Mouse (Mus musculus): Measurements from ENCODE around the gene Pgm2l1. TPM values are rescaled to one million over a fixed set of nuclear protein-coding genes. Genes with fewer than 3 reads are reported as not detected.

Pgm2l1 gene
- polyA plus RNA-seq, 1 experiment from 2014 or later = 2.6 TPM

DNA sequence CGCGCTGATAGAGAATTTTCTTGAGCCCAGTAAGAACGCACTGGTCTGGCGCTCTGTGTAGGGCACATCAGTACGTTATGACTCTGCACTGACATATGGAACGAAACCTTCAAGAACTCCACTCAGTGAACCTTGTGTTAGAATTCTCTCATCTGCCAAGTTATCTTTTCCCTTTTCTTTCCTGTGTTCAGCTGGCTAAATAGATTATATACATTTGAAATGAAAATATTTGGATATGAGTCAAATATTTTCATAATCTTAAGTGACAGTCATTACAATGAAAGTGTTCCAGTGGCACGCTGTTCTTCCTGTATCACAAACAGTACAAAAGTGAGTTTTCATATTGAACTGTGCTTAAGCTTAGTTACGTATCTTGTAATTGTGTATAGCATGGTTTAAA lies 45.2 kb downstream of the Pgm2l1 start:
- 92% methylated on average over 8 of the region's 8 CpGs for WGBS (ENCODE audit: insufficient replicate concordance)

DNA sequence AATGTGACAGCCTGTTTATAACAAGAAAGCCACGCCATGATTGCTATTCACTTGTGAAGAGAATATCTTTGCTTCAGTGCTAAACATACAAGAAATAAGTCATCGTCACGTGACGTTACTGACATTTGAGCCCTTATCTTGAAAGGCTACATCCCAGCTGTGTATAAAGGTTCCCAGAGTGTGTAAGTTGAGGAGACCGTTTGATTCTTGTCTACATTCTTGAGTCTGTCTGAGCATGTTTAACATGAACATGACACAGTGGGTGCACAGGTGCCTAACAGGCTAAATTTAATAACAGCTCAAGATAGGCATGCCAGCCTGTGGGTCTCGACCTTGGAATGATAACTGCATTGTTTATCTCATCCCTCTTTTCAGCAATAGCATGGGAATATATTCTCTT lies 47.3 kb downstream of the Pgm2l1 start:
- no peak overlapping the region for H3K4me3 ChIP-seq (ENCODE audit: low read depth, low read length)
- no peak overlapping the region for H3K4me2 ChIP-seq
- 60% methylated on average over 6 of the region's 6 CpGs for WGBS (ENCODE audit: insufficient replicate concordance)
- H3K9me3 ChIP-seq (replicated peaks; ENCODE audit: control insufficient read depth, low read length) = no peaks in the 10 kb centered on the region
- no peaks in the 10 kb centered on the region for H3K27me3 ChIP-seq (ENCODE audit: control insufficient read depth, insufficient read depth, low read length)
- H3K4me1 ChIP-seq (ENCODE audit: control insufficient read depth, insufficient read depth, low read length) = no peaks in the 10 kb centered on the region
- H3K36me3 ChIP-seq (ENCODE audit: control insufficient read depth, insufficient read depth, low read length) = no peaks in the 10 kb centered on the region
- no peak for ATAC-seq (replicated peaks; ENCODE audit: insufficient number of reproducible peaks, low FRiP score, low TSS enrichment)
- H3K9ac ChIP-seq (ENCODE audit: low read depth, low read length) = no peak overlapping the region
- no peak overlapping the region for H3K27ac ChIP-seq (ENCODE audit: low read depth, low read length)

More for the DNA sequence above, 45.2 kb downstream of the Pgm2l1 start:
- Histone ChIP-seq H3K4me3 (ENCODE audit: low read depth, low read length) (no peak overlapping the region), H3K36me3 (ENCODE audit: control insufficient read depth, insufficient read depth, low read length) (no peaks in the 10 kb centered on the region), H3K4me1 (ENCODE audit: control insufficient read depth, insufficient read depth, low read length) (no peaks in the 10 kb centered on the region), H3K27me3 (ENCODE audit: control insufficient read depth, insufficient read depth, low read length) (no peaks in the 10 kb centered on the region), H3K9ac (ENCODE audit: low read depth, low read length) (no peak overlapping the region), H3K4me2 (no peak overlapping the region), H3K9me3 (replicated peaks; ENCODE audit: control insufficient read depth, low read length) (no peaks in the 10 kb centered on the region), H3K27ac (ENCODE audit: low read depth, low read length) (no peak overlapping the region)
- no peak for ATAC-seq (replicated peaks; ENCODE audit: insufficient number of reproducible peaks, low FRiP score, low TSS enrichment)

DNA sequence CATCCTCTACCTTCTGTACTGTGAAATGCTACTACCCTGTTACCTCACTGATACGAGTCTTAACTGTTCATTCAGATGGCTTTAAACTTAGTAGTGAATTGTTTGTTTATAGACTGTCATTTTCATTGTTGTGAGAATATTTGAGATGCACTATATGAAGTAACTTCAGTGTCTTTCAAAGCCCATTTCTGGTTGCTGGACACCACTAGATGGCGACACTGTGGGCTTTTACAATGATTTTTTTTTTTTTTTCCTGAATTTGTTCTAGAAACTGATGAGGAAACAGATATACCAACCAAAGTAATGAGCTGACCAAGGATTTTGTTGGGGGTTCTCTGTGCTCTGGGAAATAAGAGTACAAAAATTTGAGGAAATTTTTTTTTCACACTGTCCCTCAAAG lies 49.2 kb downstream of the Pgm2l1 start:
- H3K9ac ChIP-seq (ENCODE audit: low read depth, low read length) = no peak overlapping the region
- no peaks in the 10 kb centered on the region for H3K27me3 ChIP-seq (ENCODE audit: control insufficient read depth, insufficient read depth, low read length)
- no peaks in the 10 kb centered on the region for H3K4me1 ChIP-seq (ENCODE audit: control insufficient read depth, insufficient read depth, low read length)
- no peak for ATAC-seq (replicated peaks; ENCODE audit: insufficient number of reproducible peaks, low FRiP score, low TSS enrichment)
- no peak overlapping the region for H3K27ac ChIP-seq (ENCODE audit: low read depth, low read length)
- WGBS (ENCODE audit: insufficient replicate concordance) = 41% methylated on average over 2 of the region's 2 CpGs
- H3K36me3 ChIP-seq (ENCODE audit: control insufficient read depth, insufficient read depth, low read length) = no peaks in the 10 kb centered on the region
- H3K4me3 ChIP-seq (ENCODE audit: low read depth, low read length) = no peak overlapping the region
- H3K4me2 ChIP-seq = no peak overlapping the region
- H3K9me3 ChIP-seq (replicated peaks; ENCODE audit: control insufficient read depth, low read length) = no peaks in the 10 kb centered on the region

DNA sequence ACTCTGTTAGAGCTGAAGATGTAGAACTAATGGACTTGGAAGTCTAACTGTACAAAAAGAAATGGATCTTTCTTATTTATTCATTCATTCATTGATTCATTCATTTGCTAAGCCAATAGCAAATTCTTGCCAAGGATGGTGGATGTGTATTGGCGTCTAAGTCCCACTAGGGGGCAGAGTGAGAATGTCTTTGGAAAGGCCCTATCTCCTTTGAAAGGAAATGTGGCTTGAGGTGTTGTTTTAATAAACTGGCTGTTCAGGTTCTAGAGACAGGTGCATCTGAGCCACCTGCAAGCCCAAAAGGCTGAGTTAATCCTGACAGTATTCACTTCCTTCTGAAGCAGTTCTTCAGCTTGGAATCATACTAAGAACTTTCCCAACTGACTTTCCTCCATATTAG lies 52.6 kb downstream of the Pgm2l1 start:
- Histone ChIP-seq H3K9ac (ENCODE audit: low read depth, low read length) (no peak overlapping the region), H3K27me3 (ENCODE audit: control insufficient read depth, insufficient read depth, low read length) (peaks cover 5% of the 10 kb centered on the region), H3K4me1 (ENCODE audit: control insufficient read depth, insufficient read depth, low read length) (no peaks in the 10 kb centered on the region), H3K4me3 (ENCODE audit: low read depth, low read length) (no peak overlapping the region), H3K27ac (ENCODE audit: low read depth, low read length) (no peak overlapping the region), H3K36me3 (ENCODE audit: control insufficient read depth, insufficient read depth, low read length) (no peaks in the 10 kb centered on the region), H3K9me3 (replicated peaks; ENCODE audit: control insufficient read depth, low read length) (no peaks in the 10 kb centered on the region), H3K4me2 (no peak overlapping the region)
- WGBS (ENCODE audit: insufficient replicate concordance) = 2% methylated on average over 1 of the region's 1 CpGs
- no peak for ATAC-seq (replicated peaks; ENCODE audit: insufficient number of reproducible peaks, low FRiP score, low TSS enrichment)

DNA sequence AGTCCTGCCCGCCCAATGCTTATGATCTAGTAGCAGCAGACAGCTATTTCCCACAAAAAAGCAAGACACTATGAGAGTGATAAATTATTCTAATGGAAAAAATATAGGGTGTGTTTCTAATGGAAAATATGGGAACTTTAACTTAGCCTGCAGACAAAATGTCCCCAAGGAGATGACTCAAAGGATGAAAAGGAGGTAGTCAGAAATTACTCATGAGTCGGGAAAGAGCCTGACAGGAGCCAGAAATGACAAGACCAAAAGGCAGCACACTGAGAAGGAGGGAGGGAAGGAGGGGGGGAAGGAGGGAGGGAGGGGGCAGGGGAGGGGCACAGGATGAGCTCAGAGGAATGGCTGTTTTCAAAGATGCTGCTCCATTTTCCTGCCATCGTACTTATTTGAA lies 54.4 kb downstream of the Pgm2l1 start:
- WGBS (ENCODE audit: insufficient replicate concordance) = 52% methylated on average over 3 of the region's 3 CpGs
- Histone ChIP-seq H3K27ac (ENCODE audit: low read depth, low read length) (no peak overlapping the region), H3K4me3 (ENCODE audit: low read depth, low read length) (no peak overlapping the region), H3K27me3 (ENCODE audit: control insufficient read depth, insufficient read depth, low read length) (peaks cover 9% of the 10 kb centered on the region), H3K36me3 (ENCODE audit: control insufficient read depth, insufficient read depth, low read length) (no peaks in the 10 kb centered on the region), H3K4me1 (ENCODE audit: control insufficient read depth, insufficient read depth, low read length) (0 out of 2 replicates have a peak, but pooled peaks cover 4% of the 10 kb centered on the region), H3K9ac (ENCODE audit: low read depth, low read length) (no peak overlapping the region), H3K4me2 (no peak overlapping the region), H3K9me3 (replicated peaks; ENCODE audit: control insufficient read depth, low read length) (no peaks in the 10 kb centered on the region)
- ATAC-seq (replicated peaks; ENCODE audit: insufficient number of reproducible peaks, low FRiP score, low TSS enrichment) = no peak

DNA sequence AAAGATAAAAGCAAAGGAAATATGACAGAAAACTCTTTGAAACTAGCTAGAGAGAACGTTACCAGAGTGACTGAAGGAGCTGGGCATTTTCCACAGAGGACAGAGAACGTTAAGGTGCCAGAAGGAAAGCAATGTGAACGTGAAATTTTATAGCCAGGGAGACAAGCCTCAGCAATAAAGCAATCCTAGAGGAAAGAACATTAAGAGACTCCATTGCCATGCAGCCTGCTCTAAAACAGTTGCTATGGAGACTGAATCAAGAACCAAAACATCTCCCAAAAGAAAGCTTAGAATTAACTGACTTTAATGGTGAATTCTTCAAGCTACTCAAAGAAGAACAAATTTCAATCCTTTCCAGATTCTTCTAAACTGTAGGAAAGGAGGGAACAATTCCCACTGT lies 56.1 kb downstream of the Pgm2l1 start:
- H3K27me3 ChIP-seq (ENCODE audit: control insufficient read depth, insufficient read depth, low read length) = peaks cover 9% of the 10 kb centered on the region
- 71% methylated on average over 3 of the region's 3 CpGs for WGBS (ENCODE audit: insufficient replicate concordance)
- peaks cover 7% of the 10 kb centered on the region; the same call in 1 of the 2 replicates for H3K4me1 ChIP-seq (ENCODE audit: control insufficient read depth, insufficient read depth, low read length)
- no peak overlapping the region for H3K9ac ChIP-seq (ENCODE audit: low read depth, low read length)
- no peak overlapping the region for H3K27ac ChIP-seq (ENCODE audit: low read depth, low read length)
- H3K36me3 ChIP-seq (ENCODE audit: control insufficient read depth, insufficient read depth, low read length) = no peaks in the 10 kb centered on the region
- no peak overlapping the region for H3K4me3 ChIP-seq (ENCODE audit: low read depth, low read length)
- no peak for ATAC-seq (replicated peaks; ENCODE audit: insufficient number of reproducible peaks, low FRiP score, low TSS enrichment)
- H3K4me2 ChIP-seq = no peak overlapping the region
- no peaks in the 10 kb centered on the region for H3K9me3 ChIP-seq (replicated peaks; ENCODE audit: control insufficient read depth, low read length)

DNA sequence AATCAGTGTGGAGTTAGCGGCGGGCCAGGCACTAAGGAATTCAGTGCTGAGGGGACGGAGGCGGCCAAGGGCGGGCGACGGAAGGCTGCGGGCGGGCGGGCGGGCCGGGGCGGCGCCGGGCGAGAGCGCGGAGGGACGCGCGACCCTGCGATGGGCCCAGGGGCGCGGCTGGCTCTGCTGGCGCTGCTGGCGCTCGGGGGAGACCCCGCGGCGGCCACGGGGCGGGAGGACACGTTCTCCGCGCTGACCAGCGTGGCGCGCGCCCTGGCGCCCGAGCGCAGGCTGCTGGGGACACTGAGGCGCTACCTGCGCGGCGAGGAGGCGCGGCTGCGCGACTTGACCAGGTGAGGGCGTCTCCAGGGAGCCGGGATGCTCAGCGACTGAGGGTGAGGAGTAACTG lies 58.2 kb downstream of the Pgm2l1 start, which contains the start of gene P4ha3:
P4ha3 (plus strand) TSS at position 138 of the 400 bp plus-strand sequence.
- no peak within 1 kb of the TSS for H3K27ac ChIP-seq (ENCODE audit: low read depth, low read length)
- peak within 1 kb of the TSS; percentile 60 for H3K4me3 ChIP-seq (ENCODE audit: low read depth, low read length)
- no peaks in the 10 kb centered on the region for H3K9me3 ChIP-seq (replicated peaks; ENCODE audit: control insufficient read depth, low read length)
- H3K4me2 ChIP-seq = peak within 1 kb of the TSS; percentile 73
- peaks cover 9% of the 10 kb centered on the region for H3K27me3 ChIP-seq (ENCODE audit: control insufficient read depth, insufficient read depth, low read length)
- peaks cover 16% of the 10 kb centered on the region for H3K4me1 ChIP-seq (ENCODE audit: control insufficient read depth, insufficient read depth, low read length)
- H3K36me3 ChIP-seq (ENCODE audit: control insufficient read depth, insufficient read depth, low read length) = no peaks in the 10 kb centered on the region
- peak; percentile 56; the same call in 1 of the 2 replicates for ATAC-seq (replicated peaks; ENCODE audit: insufficient number of reproducible peaks, low FRiP score, low TSS enrichment)
- WGBS (ENCODE audit: insufficient replicate concordance) = under 1% methylated on average over 34 of the region's 53 CpGs
- H3K9ac ChIP-seq (ENCODE audit: low read depth, low read length) = peak within 1 kb of the TSS; percentile 73

DNA sequence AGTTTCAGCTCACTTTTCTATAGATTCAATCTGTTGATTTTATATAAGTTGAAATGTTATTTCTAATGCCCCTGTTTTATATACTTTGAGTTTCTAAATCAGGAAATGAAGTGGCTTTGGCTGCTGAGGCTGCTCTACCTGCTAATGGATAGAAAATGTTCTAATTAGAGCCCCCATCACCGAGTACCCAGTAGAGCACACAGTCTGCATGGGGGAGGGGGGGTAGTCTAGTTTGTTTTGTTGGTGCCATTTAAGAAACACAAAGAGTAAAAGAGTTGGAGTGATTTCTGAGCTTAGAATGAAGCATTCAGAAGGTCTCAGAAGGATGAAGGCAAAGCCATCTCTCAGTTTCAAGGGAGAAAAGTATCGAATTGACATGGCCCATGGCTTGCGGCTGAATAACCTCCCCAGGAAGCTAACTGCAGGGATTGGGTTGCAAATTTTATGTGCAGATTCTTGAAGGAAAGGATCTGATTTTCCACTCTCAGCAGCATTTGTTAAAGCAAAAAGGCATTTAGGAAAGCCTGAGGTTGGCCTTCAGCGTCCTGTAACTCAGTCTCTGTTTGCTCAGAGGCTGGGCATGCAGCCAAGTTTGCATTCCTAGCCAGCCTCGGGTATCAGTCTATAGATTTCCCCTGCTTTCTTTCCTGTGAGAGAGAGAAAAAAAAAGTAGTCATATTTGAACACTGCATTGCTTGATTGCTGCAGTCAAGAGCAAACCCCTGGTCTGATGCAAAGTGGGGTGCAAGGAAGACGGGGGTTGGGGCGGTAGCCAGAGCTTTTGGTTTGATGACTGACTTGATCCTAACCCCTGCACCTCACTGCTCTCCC lies 60.8 kb downstream of the Pgm2l1 start:
- Histone ChIP-seq H3K4me2 (peak overlapping the region; percentile 55), H3K36me3 (ENCODE audit: control insufficient read depth, insufficient read depth, low read length) (0 out of 2 replicates have a peak, but pooled peaks cover 3% of the 10 kb centered on the region), H3K9me3 (replicated peaks; ENCODE audit: control insufficient read depth, low read length) (no peaks in the 10 kb centered on the region; the same call in 1 of the 2 replicates), H3K27ac (ENCODE audit: low read depth, low read length) (peak overlapping the region; percentile 92), H3K4me3 (ENCODE audit: low read depth, low read length) (no peak overlapping the region), H3K27me3 (ENCODE audit: control insufficient read depth, insufficient read depth, low read length) (peaks cover 9% of the 10 kb centered on the region), H3K4me1 (ENCODE audit: control insufficient read depth, insufficient read depth, low read length) (peaks cover 16% of the 10 kb centered on the region), H3K9ac (ENCODE audit: low read depth, low read length) (peak overlapping the region; percentile 25)
- peak; percentile 67; the same call in 1 of the 2 replicates for ATAC-seq (replicated peaks; ENCODE audit: insufficient number of reproducible peaks, low FRiP score, low TSS enrichment)
- WGBS (ENCODE audit: insufficient replicate concordance) = 17% methylated on average over 7 of the region's 7 CpGs
